Mouse (Mus musculus): ENCODE data around the gene Zfp811. TPM values are rescaled to one million over a fixed set of nuclear protein-coding genes. Genes with fewer than 3 reads are reported as not detected.

The Zfp811 gene
- total and polyA plus RNA-seq, 2 experiments from 2014 or later = 0.31 TPM; not detected in 1

DNA sequence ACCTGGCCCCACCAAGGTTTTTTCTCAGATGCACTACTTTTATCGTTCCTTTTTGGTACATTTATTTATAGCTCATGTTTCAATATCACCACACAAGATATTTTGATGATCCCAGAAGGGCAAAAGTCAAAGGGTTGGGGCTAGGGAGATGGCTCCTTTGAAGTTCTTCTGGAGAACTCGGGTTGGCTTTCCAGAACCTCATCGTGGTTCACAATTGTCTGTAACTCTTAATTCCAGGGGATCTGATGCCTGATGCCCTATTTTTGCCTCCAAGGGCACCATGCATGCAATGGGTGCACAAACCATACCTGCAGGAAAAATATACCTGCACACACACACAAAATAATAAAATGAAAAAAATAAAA lies 20.7 kb upstream of the Zfp811 start:
- Histone ChIP-seq H3K36me3 (replicated peaks; ENCODE audit: control insufficient read depth, insufficient read depth, low read length) (0 out of 2 replicates have a peak, but pooled peaks cover 8% of the 10 kb centered on the region), H3K4me1 (ENCODE audit: control insufficient read depth, insufficient read depth) (peaks cover 8% of the 10 kb centered on the region), H3K9me3 (replicated peaks; ENCODE audit: control insufficient read depth, low read length) (no peaks in the 10 kb centered on the region), H3K9ac (replicated peaks; ENCODE audit: low read depth, low read length) (no peak overlapping the region), H3K4me2 (ENCODE audit: low read depth, low read length) (peak overlapping the region; percentile 72), H3K27me3 (ENCODE audit: control insufficient read depth, insufficient read depth, low read length) (no peaks in the 10 kb centered on the region), H3K4me3 (ENCODE audit: low read depth, low read length) (peak overlapping the region; percentile 90), H3K27ac (ENCODE audit: low read depth) (no peak overlapping the region)
- 33% methylated on average over 3 of the region's 3 CpGs for WGBS
- ATAC-seq (ENCODE audit: insufficient read depth, low read depth) = no peak
- no peak for DNase-seq (ENCODE audit: low spot score)
- TF ChIP-seq EP300 (IDR thresholded peaks at IDR 0.05; ENCODE audit: low read depth) (no peak), CTCF (IDR thresholded peaks at IDR 0.05; ENCODE audit: low read depth) (no peak)

DNA sequence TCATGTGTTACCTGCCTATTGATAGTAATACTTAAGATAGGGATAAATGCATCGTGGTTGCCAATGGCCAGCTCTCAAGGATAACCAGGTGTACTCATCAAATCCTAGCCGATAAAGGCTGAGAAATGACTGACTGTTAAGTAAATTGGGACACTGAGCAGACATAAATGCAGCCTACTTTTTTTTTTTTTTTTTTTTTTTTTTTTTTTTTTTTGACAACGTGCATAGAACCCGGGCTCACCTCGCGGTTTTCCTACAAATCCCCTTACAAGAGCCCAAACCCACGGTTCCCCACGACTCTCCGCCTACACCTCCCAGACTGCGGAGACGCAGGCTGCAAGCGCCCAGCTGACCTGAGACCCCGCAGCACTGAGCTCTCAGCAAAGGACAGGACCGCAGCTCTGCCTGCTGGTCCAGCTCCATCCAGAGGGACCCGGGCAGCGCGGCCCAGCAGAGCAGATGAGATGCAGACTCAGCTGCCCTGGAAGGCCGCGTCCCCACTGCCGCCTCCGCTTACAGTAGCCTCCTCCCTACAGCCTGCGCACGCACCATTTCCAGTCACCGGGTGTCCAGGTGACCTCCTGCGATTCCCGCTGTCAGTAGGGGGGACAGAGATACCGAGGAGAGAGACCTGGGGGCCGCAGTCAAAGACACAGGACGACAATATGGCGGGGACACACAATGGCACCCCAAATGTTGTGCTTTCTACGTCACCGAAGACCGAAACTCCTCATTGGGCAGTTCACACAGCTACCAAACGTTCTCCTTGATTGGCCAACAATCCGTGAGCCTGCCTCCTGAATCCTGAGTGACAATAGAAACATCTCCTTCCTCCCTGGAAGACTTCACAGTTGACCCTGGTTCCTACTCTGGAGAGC lies 20.0 kb upstream of the Zfp811 start, which contains the start of gene Zfp799:
TSS of gene Zfp799 (minus strand) at position 722 of the 878 bp plus-strand sequence.
- ATAC-seq (ENCODE audit: insufficient read depth, low read depth) (peak; percentile 99), DNase-seq (ENCODE audit: low spot score) (peak; percentile 93)
- Histone ChIP-seq H3K4me3 (ENCODE audit: low read depth, low read length) (peak within 1 kb of the TSS; percentile 90), H3K36me3 (replicated peaks; ENCODE audit: control insufficient read depth, insufficient read depth, low read length) (peaks cover 11% of the 10 kb centered on the region), H3K4me1 (ENCODE audit: control insufficient read depth, insufficient read depth) (peaks cover 8% of the 10 kb centered on the region), H3K27ac (ENCODE audit: low read depth) (peak within 1 kb of the TSS; percentile 82), H3K27me3 (ENCODE audit: control insufficient read depth, insufficient read depth, low read length) (no peaks in the 10 kb centered on the region), H3K9me3 (replicated peaks; ENCODE audit: control insufficient read depth, low read length) (no peaks in the 10 kb centered on the region), H3K4me2 (ENCODE audit: low read depth, low read length) (peak within 1 kb of the TSS; percentile 72), H3K9ac (replicated peaks; ENCODE audit: low read depth, low read length) (peak within 1 kb of the TSS; percentile 89)
- WGBS = 1% methylated on average over 35 of the region's 35 CpGs
- TF ChIP-seq EP300 (IDR thresholded peaks at IDR 0.05; ENCODE audit: low read depth) = no peak
- TF ChIP-seq CTCF (IDR thresholded peaks at IDR 0.05; ENCODE audit: low read depth) = no peak

DNA sequence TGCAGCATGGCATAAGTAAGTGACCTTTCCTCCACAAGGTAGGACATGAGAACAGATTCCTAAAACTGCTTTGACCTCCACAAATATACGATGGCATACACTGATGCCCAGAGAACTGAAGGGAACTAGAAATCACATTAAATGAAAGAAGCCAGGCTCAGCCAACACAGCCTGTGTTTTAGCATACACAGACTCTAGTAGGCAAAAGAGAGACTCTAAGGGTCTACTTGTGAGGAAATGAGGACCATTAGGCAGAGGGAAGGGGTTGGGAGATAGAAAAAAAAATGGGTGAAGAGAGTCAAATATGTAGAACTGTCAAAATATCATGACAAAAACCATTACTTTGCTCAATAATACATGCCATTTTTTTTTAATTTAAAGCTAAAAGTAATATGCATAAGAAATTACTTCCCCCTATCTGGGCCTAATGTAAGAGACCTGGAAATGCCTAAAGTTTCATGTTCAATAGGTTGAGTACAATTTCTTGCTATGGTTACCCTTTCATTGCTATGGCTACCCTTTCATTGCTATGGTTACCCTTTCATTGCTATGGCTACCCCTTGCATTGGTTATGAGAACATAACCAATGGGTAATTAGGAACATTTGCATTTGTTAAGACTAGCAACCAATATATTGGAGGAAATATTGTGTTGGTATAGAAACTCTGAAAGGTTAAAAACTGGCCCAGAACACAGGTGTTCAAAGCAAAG lies 6.5 kb upstream of the Zfp811 start:
- ATAC-seq (ENCODE audit: insufficient read depth, low read depth) (no peak), DNase-seq (ENCODE audit: low spot score) (no peak)
- no peaks in the 10 kb centered on the region for H3K9me3 ChIP-seq (replicated peaks; ENCODE audit: control insufficient read depth, low read length)
- no peak overlapping the region for H3K9ac ChIP-seq (replicated peaks; ENCODE audit: low read depth, low read length)
- H3K4me3 ChIP-seq (ENCODE audit: low read depth, low read length) = no peak overlapping the region
- H3K4me2 ChIP-seq (ENCODE audit: low read depth, low read length) = no peak overlapping the region
- no peaks in the 10 kb centered on the region for H3K27me3 ChIP-seq (ENCODE audit: control insufficient read depth, insufficient read depth, low read length)
- TF ChIP-seq CTCF (IDR thresholded peaks at IDR 0.05; ENCODE audit: low read depth) (no peak), EP300 (IDR thresholded peaks at IDR 0.05; ENCODE audit: low read depth) (no peak)
- H3K36me3 ChIP-seq (replicated peaks; ENCODE audit: control insufficient read depth, insufficient read depth, low read length) = peaks cover 37% of the 10 kb centered on the region
- H3K27ac ChIP-seq (ENCODE audit: low read depth) = no peak overlapping the region
- no peaks in the 10 kb centered on the region for H3K4me1 ChIP-seq (ENCODE audit: control insufficient read depth, insufficient read depth)
- WGBS = 100% methylated on average over 1 of the region's 1 CpGs

DNA sequence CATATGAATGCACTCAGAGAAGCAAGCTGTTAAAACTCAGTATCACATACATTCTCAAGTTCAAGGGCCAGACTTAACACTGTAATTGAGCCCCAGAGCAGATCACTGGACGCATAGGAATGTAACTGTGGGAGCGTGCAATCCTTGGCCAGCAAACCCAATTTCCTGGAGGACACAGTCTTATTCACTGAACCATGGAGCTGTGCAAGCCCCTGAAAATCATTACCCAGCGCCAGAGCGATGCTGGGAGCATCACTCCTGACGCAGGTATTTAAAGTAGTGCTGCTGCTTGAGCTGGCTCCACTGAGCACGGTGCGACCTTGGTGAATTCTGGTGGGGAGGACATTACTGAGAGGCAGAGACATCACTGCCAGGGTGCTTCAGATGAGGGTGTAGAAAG lies 4.4 kb upstream of the Zfp811 start:
- Histone ChIP-seq H3K4me2 (ENCODE audit: low read depth, low read length) (no peak overlapping the region), H3K4me1 (ENCODE audit: control insufficient read depth, insufficient read depth) (no peaks in the 10 kb centered on the region), H3K36me3 (replicated peaks; ENCODE audit: control insufficient read depth, insufficient read depth, low read length) (peaks cover 19% of the 10 kb centered on the region), H3K27ac (ENCODE audit: low read depth) (no peak overlapping the region), H3K9me3 (replicated peaks; ENCODE audit: control insufficient read depth, low read length) (no peaks in the 10 kb centered on the region), H3K27me3 (ENCODE audit: control insufficient read depth, insufficient read depth, low read length) (no peaks in the 10 kb centered on the region), H3K9ac (replicated peaks; ENCODE audit: low read depth, low read length) (no peak overlapping the region), H3K4me3 (ENCODE audit: low read depth, low read length) (no peak overlapping the region)
- WGBS = 67% methylated on average over 7 of the region's 7 CpGs
- no peak for ATAC-seq (ENCODE audit: insufficient read depth, low read depth)
- no peak for DNase-seq (ENCODE audit: low spot score)
- TF ChIP-seq EP300 (IDR thresholded peaks at IDR 0.05; ENCODE audit: low read depth) = no peak
- TF ChIP-seq CTCF (IDR thresholded peaks at IDR 0.05; ENCODE audit: low read depth) = no peak

DNA sequence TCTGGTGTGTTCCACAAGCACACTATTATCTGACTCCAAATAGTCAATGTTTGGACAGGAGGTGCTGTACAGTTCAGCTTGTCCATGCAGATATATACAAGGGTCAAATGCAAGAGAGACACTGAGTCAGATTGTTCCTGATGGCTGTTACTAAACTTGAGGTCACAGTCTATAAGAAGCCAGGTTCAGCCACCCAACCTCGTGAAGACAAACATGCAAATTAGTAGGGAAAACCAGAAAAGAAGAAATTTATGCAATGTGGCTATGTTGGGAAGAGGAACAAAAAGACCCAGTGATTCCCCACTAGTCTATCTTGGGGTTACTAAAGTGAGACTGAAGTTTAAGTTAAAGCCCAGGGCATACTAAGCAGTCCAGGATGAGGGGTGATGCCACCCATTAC lies 917 bp upstream of the Zfp811 start:
- H3K4me3 ChIP-seq (ENCODE audit: low read depth, low read length) = no peak overlapping the region
- H3K9ac ChIP-seq (replicated peaks; ENCODE audit: low read depth, low read length) = no peak overlapping the region
- ATAC-seq (ENCODE audit: insufficient read depth, low read depth) (no peak), DNase-seq (ENCODE audit: low spot score) (no peak)
- no peak overlapping the region for H3K27ac ChIP-seq (ENCODE audit: low read depth)
- 47% methylated on average over 1 of the region's 1 CpGs for WGBS
- H3K9me3 ChIP-seq (replicated peaks; ENCODE audit: control insufficient read depth, low read length) = no peaks in the 10 kb centered on the region
- 0 out of 2 replicates have a peak, but pooled peaks cover 1% of the 10 kb centered on the region for H3K36me3 ChIP-seq (replicated peaks; ENCODE audit: control insufficient read depth, insufficient read depth, low read length)
- no peak for TF ChIP-seq EP300 (IDR thresholded peaks at IDR 0.05; ENCODE audit: low read depth)
- no peak for TF ChIP-seq CTCF (IDR thresholded peaks at IDR 0.05; ENCODE audit: low read depth)
- no peak overlapping the region for H3K4me2 ChIP-seq (ENCODE audit: low read depth, low read length)
- H3K4me1 ChIP-seq (ENCODE audit: control insufficient read depth, insufficient read depth) = no peaks in the 10 kb centered on the region
- no peaks in the 10 kb centered on the region for H3K27me3 ChIP-seq (ENCODE audit: control insufficient read depth, insufficient read depth, low read length)
